ENCODE assay signal across 8 mouse cellular contexts in the genomic region with DNA sequence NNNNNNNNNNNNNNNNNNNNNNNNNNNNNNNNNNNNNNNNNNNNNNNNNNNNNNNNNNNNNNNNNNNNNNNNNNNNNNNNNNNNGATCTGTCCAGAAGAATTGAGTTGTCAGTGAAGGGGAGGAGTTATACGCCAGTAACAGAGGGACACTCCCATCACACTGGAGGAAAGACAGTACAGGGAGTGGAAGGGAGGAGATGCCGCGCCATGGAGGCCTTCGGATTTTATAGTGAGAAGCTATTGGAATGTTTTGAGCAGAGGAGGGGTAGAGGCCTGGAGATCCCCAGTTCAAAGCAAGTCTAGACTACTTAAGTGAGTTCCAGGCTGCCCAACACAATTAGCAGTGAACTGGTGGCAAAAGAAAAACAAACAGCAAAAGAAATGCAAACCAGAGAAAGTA. TPM values are rescaled to one million over a fixed set of nuclear protein-coding genes. Genes with fewer than 3 reads are reported as not detected.
DNase-seq lines count a peak whose midpoint lies in the region; ATAC-seq and TF ChIP-seq lines count a peak whose summit lies in the region.

No protein-coding gene starts in this region.

- 5% methylated on average over 4 of the region's 4 CpGs for WGBS in forebrain, embryonic 15.5 days
- 5% methylated on average over 4 of the region's 4 CpGs for WGBS in hindbrain, embryonic 12.5 days
- 15% methylated on average over 4 of the region's 4 CpGs for WGBS in liver, embryonic 11.5 days
- WGBS in neural tube, embryonic 12.5 days: 8% methylated on average over 4 of the region's 4 CpGs

- no peaks in the 10 kb centered on the region for H3K27me3 ChIP-seq in CH12.LX (replicated peaks)
- no peaks in the 10 kb centered on the region for H3K27me3 ChIP-seq in forebrain, embryonic 15.5 days
- no peaks in the 10 kb centered on the region for H3K27me3 ChIP-seq in hindbrain, embryonic 12.5 days
- no peaks in the 10 kb centered on the region for H3K27me3 ChIP-seq in liver, embryonic 11.5 days (replicated peaks; ENCODE audit: control insufficient read depth, insufficient read depth, low read length)
- H3K27me3 ChIP-seq in neural tube, embryonic 12.5 days (replicated peaks): no peaks in the 10 kb centered on the region

- H3K4me1 ChIP-seq in CH12.LX (ENCODE audit: control insufficient read depth in 1 of 2, insufficient read depth in 2 of 2): peaks cover 7 to 14% of the 10 kb centered on the region in 2 experiments
- H3K4me1 ChIP-seq in forebrain, embryonic 15.5 days: no peaks in the 10 kb centered on the region
- H3K4me1 ChIP-seq in hindbrain, embryonic 12.5 days: 0 out of 2 replicates have a peak, but pooled peaks cover 3% of the 10 kb centered on the region
- no peaks in the 10 kb centered on the region for H3K4me1 ChIP-seq in liver, embryonic 11.5 days (replicated peaks; ENCODE audit: control insufficient read depth, insufficient read depth, low read length)
- no peaks in the 10 kb centered on the region for H3K4me1 ChIP-seq in neural tube, embryonic 12.5 days

- H3K27ac ChIP-seq in CH12.LX (ENCODE audit: insufficient read depth, low read depth): peak overlapping the region; percentile 66
- H3K27ac ChIP-seq in forebrain, embryonic 15.5 days (replicated peaks): no peak overlapping the region
- peak overlapping the region; percentile 70 for H3K27ac ChIP-seq in hindbrain, embryonic 12.5 days
- H3K27ac ChIP-seq in liver, embryonic 11.5 days (ENCODE audit: low read depth, low read length): no peak overlapping the region
- H3K27ac ChIP-seq in neural tube, embryonic 12.5 days: no peak overlapping the region

- H3K36me3 ChIP-seq in CH12.LX (replicated peaks in 1 of 2; ENCODE audit: control insufficient read depth in 1 of 2, insufficient read depth in 1 of 2, low read length in 1 of 2): no peaks in the 10 kb centered on the region
- H3K36me3 ChIP-seq in forebrain, embryonic 15.5 days: no peaks in the 10 kb centered on the region
- no peaks in the 10 kb centered on the region for H3K36me3 ChIP-seq in hindbrain, embryonic 12.5 days
- H3K36me3 ChIP-seq in liver, embryonic 11.5 days (ENCODE audit: control insufficient read depth, insufficient read depth, low read length): no peaks in the 10 kb centered on the region
- no peaks in the 10 kb centered on the region for H3K36me3 ChIP-seq in neural tube, embryonic 12.5 days

- H3K9me3 ChIP-seq in CH12.LX (replicated peaks; ENCODE audit: low read length): no peaks in the 10 kb centered on the region
- H3K9me3 ChIP-seq in forebrain, embryonic 15.5 days: no peaks in the 10 kb centered on the region
- no peaks in the 10 kb centered on the region for H3K9me3 ChIP-seq in hindbrain, embryonic 12.5 days (replicated peaks)
- no peaks in the 10 kb centered on the region for H3K9me3 ChIP-seq in liver, embryonic 11.5 days (ENCODE audit: control insufficient read depth, low read length)
- H3K9me3 ChIP-seq in neural tube, embryonic 12.5 days: no peaks in the 10 kb centered on the region

- ATAC-seq in forebrain, embryonic 15.5 days (replicated peaks): no peak
- peak; percentile 43; the same call in 1 of the 2 replicates for ATAC-seq in hindbrain, embryonic 12.5 days (ENCODE audit: low FRiP score)
- ATAC-seq in liver, embryonic 11.5 days (replicated peaks; ENCODE audit: low FRiP score): no peak
- ATAC-seq in neural tube, embryonic 12.5 days (ENCODE audit: low FRiP score, low read depth): 0 out of 2 replicates have a peak, but pooled peaks have one; percentile 9
- no peak for ATAC-seq in inflammation-experienced regulatory T-cells, adult 6 months

- peak overlapping the region; percentile 27 for H3K4me2 ChIP-seq in CH12.LX (ENCODE audit: insufficient read depth, low read depth, poor library complexity, severe bottlenecking)
- peak overlapping the region; percentile 31 for H3K4me2 ChIP-seq in forebrain, embryonic 15.5 days (replicated peaks)
- H3K4me2 ChIP-seq in hindbrain, embryonic 12.5 days (replicated peaks): peak overlapping the region; percentile 36
- H3K4me2 ChIP-seq in liver, embryonic 11.5 days: peak overlapping the region; percentile 47
- H3K4me2 ChIP-seq in neural tube, embryonic 12.5 days (replicated peaks): peak overlapping the region; percentile 39

- H3K79me2 ChIP-seq in CH12.LX (replicated peaks; ENCODE audit: control insufficient read depth, extremely low read depth, insufficient read depth, poor library complexity, severe bottlenecking): no peaks in the 10 kb centered on the region

- no peak for TF ChIP-seq CTCF in CH12.LX (conservative IDR thresholded peaks at IDR 0.05 in 1 of 2, IDR thresholded peaks at IDR 0.05 in 1 of 2; ENCODE audit: low read depth in 2 of 2, low read length in 2 of 2)

- no peak for TF ChIP-seq EP300 in CH12.LX (IDR thresholded peaks at IDR 0.05; ENCODE audit: low read length)

- H3K4me3 ChIP-seq in CH12.LX (replicated peaks in 1 of 3; ENCODE audit: low read depth in 2 of 3, low read length in 2 of 3, poor library complexity in 1 of 3): peak overlapping the region; percentile 25 to 57 (median 29)
- H3K4me3 ChIP-seq in forebrain, embryonic 15.5 days: no peak overlapping the region
- no peak overlapping the region for H3K4me3 ChIP-seq in hindbrain, embryonic 12.5 days
- H3K4me3 ChIP-seq in liver, embryonic 11.5 days (ENCODE audit: low read depth, low read length): no peak overlapping the region
- H3K4me3 ChIP-seq in neural tube, embryonic 12.5 days: no peak overlapping the region

- DNase-seq in CH12.LX (ENCODE audit: extremely low read depth): peak; percentile 60
- DNase-seq in adipocyte (ENCODE audit: low spot score): peak; percentile 80
- DNase-seq in liver, embryonic 11.5 days (ENCODE audit: low spot score): no peak
- DNase-seq in urinary bladder, adult 18-20 months (ENCODE audit: low spot score in 2 of 2): no peak

- no peak for TF ChIP-seq RAD21 in CH12.LX (IDR thresholded peaks at IDR 0.05; ENCODE audit: low read depth, low read length)

- dilution Hi-C loops in CH12.LX (cut with MboI; ENCODE audit: extremely low pct_ligation_motif_present, extremely low pct_unique_long_range_greater_than_20kb, low sequenced_read_pairs): no loop called here

- peak; percentile 47 for TF ChIP-seq POLR2A in CH12.LX (IDR thresholded peaks at IDR 0.05; ENCODE audit: low read depth, low read length)

- in situ Hi-C loops in CH12.LX (cut with MboI; ENCODE audit: low pct_ligation_motif_present, low pct_unique_long_range_greater_than_20kb, low sequenced_read_pairs): no loop called here

- H3K9ac ChIP-seq in CH12.LX (ENCODE audit: insufficient read depth, low read depth): peak overlapping the region; percentile 70
- H3K9ac ChIP-seq in forebrain, embryonic 15.5 days (replicated peaks): no peak overlapping the region
- H3K9ac ChIP-seq in hindbrain, embryonic 12.5 days: no peak overlapping the region
- no peak overlapping the region for H3K9ac ChIP-seq in liver, embryonic 11.5 days (ENCODE audit: low read depth, low read length)
- H3K9ac ChIP-seq in neural tube, embryonic 12.5 days: no peak overlapping the region

TF ChIP-seq in CH12.LX, 34 proteins besides CTCF, POLR2A, EP300 and RAD21:
- TF ChIP-seq ZC3H11A (IDR thresholded peaks at IDR 0.05; ENCODE audit: low read depth, low read length): no peak
- TF ChIP-seq SIN3A (IDR thresholded peaks at IDR 0.05; ENCODE audit: low read length): 0 out of 2 replicates have a peak, but pooled peaks have one; percentile 27
- TF ChIP-seq ZKSCAN1 (IDR thresholded peaks at IDR 0.05; ENCODE audit: borderline replicate concordance, low read depth, low read length): no peak
- peak; percentile 49; the same call in 1 of the 2 replicates for TF ChIP-seq NELFE (IDR thresholded peaks at IDR 0.05; ENCODE audit: low read depth, low read length)
- TF ChIP-seq ETS1 (conservative IDR thresholded peaks at IDR 0.05; ENCODE audit: low read depth, low read length): no peak
- TF ChIP-seq NRF1 (IDR thresholded peaks at IDR 0.05; ENCODE audit: low read depth, low read length): no peak
- no peak for TF ChIP-seq HCFC1 (IDR thresholded peaks at IDR 0.05; ENCODE audit: low read depth, low read length)
- TF ChIP-seq TCF12 (IDR thresholded peaks at IDR 0.05; ENCODE audit: low read depth, low read length): no peak
TF ChIP-seq in CH12.LX: peak in this region for 2.

RNA-seq across cellular contexts. Expression of a gene that starts 33.7 kb away (rescaled TPM):
- 35.8 and 38.0 TPM in 2 replicates for total RNA-seq in CH12.LX (2012; rRNA removed)
- 17.1 and 17.3 TPM in 2 replicates for total RNA-seq in CH12.LX (2014; rRNA removed)
- polyA plus RNA-seq in CH12.LX (2012; ENCODE audit: insufficient read length, low read depth): 36.1 and 41.0 TPM in 2 replicates
- polyA plus RNA-seq in forebrain, embryonic 15.5 days (2015; fragmentation: Nextera tagmentation; extraction: Ambion mirVana): 129 TPM in 2 replicates
- 119 TPM in 2 replicates for polyA plus RNA-seq in hindbrain, embryonic 12.5 days (2016; fragmentation: Nextera tagmentation; extraction: Ambion mirVana)
- polyA plus RNA-seq in liver, embryonic 11.5 days (2014; fragmentation: Nextera tagmentation; extraction: Ambion mirVana): 61.4 and 65.0 TPM in 2 replicates
- polyA plus RNA-seq in neural tube, embryonic 12.5 days (2016; fragmentation: Nextera tagmentation; extraction: Ambion mirVana): 106 and 108 TPM in 2 replicates
- polyA plus RNA-seq in inflammation-experienced regulatory T-cells, adult 6 months (2017; shearing (Covaris generic)): 10 to 100 TPM; 56.7 to 91.1 (median 70.0) TPM

RNA-seq across cellular contexts. Expression of a gene that starts 55.4 kb away (rescaled TPM):
- total RNA-seq in CH12.LX (2012; rRNA removed): 18.4 and 19.6 TPM in 2 replicates
- total RNA-seq in CH12.LX (2014; rRNA removed): 3.1 and 5.5 TPM in 2 replicates
- 23.1 TPM in 2 replicates for polyA plus RNA-seq in CH12.LX (2012; ENCODE audit: insufficient read length, low read depth)
- 9.3 TPM in 2 replicates for polyA plus RNA-seq in forebrain, embryonic 15.5 days (2015; fragmentation: Nextera tagmentation; extraction: Ambion mirVana)
- 13.9 and 16.2 TPM in 2 replicates for polyA plus RNA-seq in hindbrain, embryonic 12.5 days (2016; fragmentation: Nextera tagmentation; extraction: Ambion mirVana)
- polyA plus RNA-seq in liver, embryonic 11.5 days (2014; fragmentation: Nextera tagmentation; extraction: Ambion mirVana): 1.3 and 1.8 TPM in 2 replicates
- polyA plus RNA-seq in neural tube, embryonic 12.5 days (2016; fragmentation: Nextera tagmentation; extraction: Ambion mirVana): 12.8 and 20.1 TPM in 2 replicates
- polyA plus RNA-seq in inflammation-experienced regulatory T-cells, adult 6 months (2017; shearing (Covaris generic)): not detected

Comparison
In these comparisons a context has a peak if more than half of its experiments do, and no peak if none do; other contexts are left out.
1. DNase-seq: peak in CH12.LX (single experiment) and adipocyte (single experiment); none in liver, embryonic 11.5 days (single experiment) and urinary bladder, adult 18-20 months (0 of 2).
2. H3K27ac ChIP-seq: peak in CH12.LX (single experiment) and hindbrain, embryonic 12.5 days (single experiment); none in forebrain, embryonic 15.5 days (single experiment), liver, embryonic 11.5 days (single experiment) and neural tube, embryonic 12.5 days (single experiment).
3. H3K4me3 ChIP-seq: peak in CH12.LX (3 of 3); none in forebrain, embryonic 15.5 days (single experiment), hindbrain, embryonic 12.5 days (single experiment), liver, embryonic 11.5 days (single experiment) and neural tube, embryonic 12.5 days (single experiment).
4. ATAC-seq: peak in hindbrain, embryonic 12.5 days (single experiment) and neural tube, embryonic 12.5 days (single experiment); none in forebrain, embryonic 15.5 days (single experiment), liver, embryonic 11.5 days (single experiment) and inflammation-experienced regulatory T-cells, adult 6 months (single experiment).
5. Peak in every context shown above with its lines, with median percentiles within 50 percentile points of each other: H3K4me2 ChIP-seq.